Mouse (Mus musculus) forebrain, embryonic 14.5 days (tissue): ENCODE measurements at regions not wholly inside any gene's neighbourhood (a gene's known extent, or its start where the extent isn't known, plus 50 kb on each side); places are given as distances from the start of the nearest gene placed in this dataset.
A peak's percentile ranks its signal among the peaks of the same experiment; 100 is the strongest.

Experiments
- ATAC-seq: fragments of 200-750 bp; cut with Nextera tagmentation; 2 replicates; pipeline ENCODE4 v1.8.0; 2017; ENCODE audit warnings: mild to moderate bottlenecking, moderate library complexity
- DNase-seq: peaks from one replicate; pipeline ENCODE4 v3.0.0-alpha.2; 2015; ENCODE audit warnings: low spot score
- H3K27ac ChIP-seq: fragments of 300-500 bp; sonication (generic); 2 replicates; pipeline ENCODE4 v1.5.1; 2014; ENCODE audit warnings: low read depth, mild to moderate bottlenecking, control low read depth, low read length, moderate library complexity
- H3K27me3 ChIP-seq: fragments of 300-500 bp; sonication (generic); replicated peaks from 2 replicates; pipeline ENCODE4 v1.6.1; 2014; ENCODE audit warnings: low read length, control low read depth, mixed read lengths; ENCODE audit not compliant: control insufficient read depth, insufficient read depth
- H3K36me3 ChIP-seq: fragments of 300-500 bp; sonication (generic); 2 replicates; pipeline ENCODE4 v1.6.1; 2014; ENCODE audit warnings: low read length, control low read depth; ENCODE audit not compliant: control insufficient read depth, insufficient read depth
- H3K4me1 ChIP-seq: fragments of 300-500 bp; sonication (generic); 2 replicates; pipeline ENCODE4 v1.6.1; 2014; ENCODE audit warnings: antibody characterized with exemption, low read length, control low read depth; ENCODE audit not compliant: control insufficient read depth, insufficient read depth
- H3K4me2 ChIP-seq: fragments of 300-500 bp; sonication (generic); 2 replicates; pipeline ENCODE4 v1.6.1; 2014; ENCODE audit warnings: mild to moderate bottlenecking, control low read depth, low read length
- H3K4me3 ChIP-seq: fragments of 300-500 bp; sonication (generic); 2 replicates; pipeline ENCODE4 v1.5.1; 2014; ENCODE audit warnings: low read depth, low read length, control low read depth
- H3K9ac ChIP-seq: fragments of 300-500 bp; sonication (generic); 2 replicates; pipeline ENCODE4 v1.6.1; 2014; ENCODE audit warnings: mild to moderate bottlenecking, low read length, control low read depth, moderate library complexity
- H3K9me3 ChIP-seq: fragments of 300-500 bp; sonication (generic); replicated peaks from 2 replicates; pipeline ENCODE4 v1.6.1; 2016; ENCODE audit warnings: low read length, control low read depth, mixed read lengths; ENCODE audit not compliant: control insufficient read depth
- WGBS: fragments of 180-500 bp; shearing (Covaris S2); extraction: QIAGEN DNeasy Blood & Tissue Kit; methylation state at CpG from one replicate; pipeline ENCODE4 v1.1.7; 2014; 5-methylcytosine and 5-hydroxymethylcytosine counted together

DNA sequence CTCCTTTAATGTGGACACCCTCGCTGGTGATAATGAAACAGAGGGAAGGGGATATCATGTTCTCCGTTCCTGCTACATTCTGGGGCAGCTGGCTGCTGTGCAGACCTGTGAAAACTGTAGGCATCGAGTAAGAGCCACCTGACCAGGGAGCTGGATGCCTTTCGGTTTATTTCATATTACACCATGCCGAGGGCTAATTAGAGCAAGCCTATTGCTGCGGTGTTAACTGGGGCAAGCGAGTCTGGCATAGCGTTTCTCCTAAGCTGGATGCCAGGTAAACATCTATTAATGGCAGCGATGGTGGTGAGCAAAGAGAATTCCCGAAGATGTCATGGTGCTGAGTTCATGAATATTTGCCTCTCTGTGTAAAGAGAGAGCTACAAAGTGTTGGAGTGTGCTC, 215.8 kb upstream of the Auts2 start:
- no peaks in the 10 kb centered on the region for H3K27me3 ChIP-seq
- no peak overlapping the region for H3K4me3 ChIP-seq
- H3K36me3 ChIP-seq, result no peaks in the 10 kb centered on the region
- DNase-seq, result peak; percentile 20
- no peaks in the 10 kb centered on the region for H3K9me3 ChIP-seq
- no peak overlapping the region for H3K27ac ChIP-seq
- no peaks in the 10 kb centered on the region for H3K4me1 ChIP-seq
- 72% methylated on average over 10 of the region's 10 CpGs for WGBS
- no peak for ATAC-seq
- H3K4me2 ChIP-seq, result no peak overlapping the region
- H3K9ac ChIP-seq, result no peak overlapping the region

DNA sequence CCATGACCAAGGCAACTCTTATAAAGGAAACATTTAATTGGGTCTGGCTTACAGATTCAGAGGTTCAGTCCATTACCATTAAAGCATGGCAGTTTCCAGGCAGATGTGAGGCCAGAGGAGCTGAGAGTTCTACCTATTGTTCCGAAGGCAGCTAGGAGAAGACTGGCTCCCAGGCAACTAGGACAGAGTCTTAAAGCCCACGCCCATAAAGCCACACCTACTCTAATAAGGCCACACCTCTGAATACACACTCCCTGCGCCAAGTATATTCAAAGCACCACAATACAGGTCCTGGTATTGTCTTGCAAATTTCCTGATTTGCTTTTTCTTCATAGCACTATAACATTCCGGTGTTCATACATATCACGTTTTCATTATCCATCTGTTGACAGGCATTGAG, 194.8 kb upstream of the Auts2 start:
- Histone ChIP-seq H3K27me3 (no peaks in the 10 kb centered on the region), H3K4me1 (no peaks in the 10 kb centered on the region), H3K4me3 (no peak overlapping the region), H3K27ac (no peak overlapping the region), H3K36me3 (no peaks in the 10 kb centered on the region), H3K9ac (no peak overlapping the region), H3K9me3 (no peaks in the 10 kb centered on the region), H3K4me2 (no peak overlapping the region)
- ATAC-seq (no peak), DNase-seq (no peak)
- WGBS, result 79% methylated on average over 5 of the region's 5 CpGs

DNA sequence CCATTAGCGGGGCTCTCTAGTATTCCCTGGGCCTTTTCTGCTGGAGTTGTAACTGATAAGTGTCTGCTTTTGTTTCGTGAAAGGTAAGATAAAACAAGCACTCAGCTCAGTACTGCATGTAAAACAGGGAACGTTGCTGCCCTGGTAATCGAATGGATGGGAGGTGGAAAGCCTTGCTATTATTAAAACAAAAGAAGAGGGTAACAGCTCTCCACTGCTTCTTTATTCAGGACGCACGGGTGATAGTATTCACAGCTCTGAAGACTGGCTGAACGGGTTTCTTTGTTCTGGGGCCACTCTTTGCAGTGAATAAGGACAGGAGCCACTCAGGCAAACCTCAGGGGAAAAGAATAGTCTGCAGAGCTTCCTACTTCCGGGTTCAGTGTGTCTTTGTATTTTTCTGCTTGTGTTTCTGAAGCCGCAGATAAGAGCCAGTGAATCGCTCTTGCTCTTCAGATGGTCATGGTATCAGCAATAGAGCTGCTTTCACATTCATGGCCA, 185.6 kb upstream of the Auts2 start:
- WGBS, result 31% methylated on average over 10 of the region's 10 CpGs
- Histone ChIP-seq H3K4me2 (no peak overlapping the region), H3K9me3 (no peaks in the 10 kb centered on the region), H3K27ac (no peak overlapping the region), H3K4me3 (no peak overlapping the region), H3K4me1 (no peaks in the 10 kb centered on the region), H3K27me3 (no peaks in the 10 kb centered on the region), H3K9ac (no peak overlapping the region), H3K36me3 (no peaks in the 10 kb centered on the region)
- peak; percentile 4 for DNase-seq
- ATAC-seq, result no peak

DNA sequence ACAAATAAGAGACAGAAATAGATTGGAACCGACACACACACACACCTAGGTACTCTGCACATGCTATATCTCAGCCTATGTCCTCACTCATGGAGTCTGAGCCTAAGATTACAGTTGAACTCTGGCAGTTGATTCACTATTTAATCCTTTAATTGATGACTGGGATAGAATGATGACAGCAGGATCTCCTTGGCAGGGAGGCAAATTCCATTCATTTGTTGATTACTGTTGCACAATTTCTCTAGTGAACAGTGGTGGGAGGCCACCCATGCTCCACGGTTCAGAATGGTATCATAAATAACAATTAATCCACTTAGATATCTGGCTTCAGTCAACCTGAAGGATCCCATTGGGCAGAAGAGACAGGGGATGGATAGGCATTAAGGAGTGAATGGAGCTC, 181.3 kb upstream of the Auts2 start:
- H3K27ac ChIP-seq, result no peak overlapping the region
- DNase-seq (peak; percentile 19), ATAC-seq (no peak)
- H3K4me1 ChIP-seq, result no peaks in the 10 kb centered on the region
- H3K4me3 ChIP-seq, result no peak overlapping the region
- 60% methylated on average over 2 of the region's 2 CpGs for WGBS
- H3K9me3 ChIP-seq, result no peaks in the 10 kb centered on the region
- H3K4me2 ChIP-seq, result no peak overlapping the region
- H3K9ac ChIP-seq, result no peak overlapping the region
- H3K36me3 ChIP-seq, result no peaks in the 10 kb centered on the region
- H3K27me3 ChIP-seq, result no peaks in the 10 kb centered on the region

DNA sequence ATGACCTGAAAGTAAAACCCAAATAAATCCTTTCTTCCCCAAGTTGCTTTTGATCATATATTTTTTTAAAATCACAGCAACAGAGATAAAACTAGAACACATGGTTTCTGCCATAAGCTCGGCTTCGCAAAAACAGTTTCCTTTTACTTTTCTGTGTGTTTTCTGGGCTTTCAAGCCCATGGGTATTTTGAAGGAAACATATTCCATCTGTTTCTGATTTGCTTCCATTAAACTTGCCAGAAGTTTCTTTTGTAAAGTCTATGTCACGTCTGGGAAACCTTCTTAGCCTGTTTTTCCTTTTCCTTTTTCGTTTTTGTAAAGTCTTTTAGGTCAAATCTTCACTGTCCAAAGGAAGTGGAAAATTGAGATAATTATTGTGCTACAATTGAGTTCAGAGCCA, 167.2 kb upstream of the Auts2 start:
- H3K27ac ChIP-seq, result no peak overlapping the region
- H3K4me2 ChIP-seq, result no peak overlapping the region
- 80% methylated on average over 4 of the region's 4 CpGs for WGBS
- ATAC-seq (no peak), DNase-seq (no peak)
- no peaks in the 10 kb centered on the region for H3K27me3 ChIP-seq
- H3K4me3 ChIP-seq, result no peak overlapping the region
- no peaks in the 10 kb centered on the region for H3K36me3 ChIP-seq
- no peak overlapping the region for H3K9ac ChIP-seq
- H3K4me1 ChIP-seq, result no peaks in the 10 kb centered on the region
- no peaks in the 10 kb centered on the region for H3K9me3 ChIP-seq

DNA sequence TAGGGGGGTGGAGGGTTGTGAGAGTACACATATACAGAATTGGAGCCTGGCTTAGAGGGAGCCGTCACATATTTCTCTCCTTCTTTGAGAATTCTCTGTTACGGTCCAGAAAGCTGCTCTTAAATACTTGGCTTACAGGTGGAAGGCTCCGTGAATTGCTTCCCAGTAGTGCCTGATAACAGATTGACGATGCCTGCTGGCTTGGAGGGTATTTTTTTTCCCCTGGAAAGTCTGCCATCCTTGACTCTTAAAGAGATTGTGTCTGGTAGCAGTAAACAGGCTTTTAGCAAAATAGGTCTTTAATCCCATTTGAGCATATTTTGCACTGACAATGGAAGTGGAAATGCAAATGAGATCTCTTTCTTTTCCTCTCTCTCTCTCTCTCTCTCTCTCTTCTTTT, 164.4 kb upstream of the Auts2 start:
- Histone ChIP-seq H3K27me3 (no peaks in the 10 kb centered on the region), H3K4me3 (no peak overlapping the region), H3K4me1 (no peaks in the 10 kb centered on the region), H3K9me3 (no peaks in the 10 kb centered on the region), H3K4me2 (no peak overlapping the region), H3K9ac (no peak overlapping the region), H3K27ac (no peak overlapping the region), H3K36me3 (no peaks in the 10 kb centered on the region)
- DNase-seq (peak; percentile 55), ATAC-seq (no peak)
- 45% methylated on average over 4 of the region's 4 CpGs for WGBS

DNA sequence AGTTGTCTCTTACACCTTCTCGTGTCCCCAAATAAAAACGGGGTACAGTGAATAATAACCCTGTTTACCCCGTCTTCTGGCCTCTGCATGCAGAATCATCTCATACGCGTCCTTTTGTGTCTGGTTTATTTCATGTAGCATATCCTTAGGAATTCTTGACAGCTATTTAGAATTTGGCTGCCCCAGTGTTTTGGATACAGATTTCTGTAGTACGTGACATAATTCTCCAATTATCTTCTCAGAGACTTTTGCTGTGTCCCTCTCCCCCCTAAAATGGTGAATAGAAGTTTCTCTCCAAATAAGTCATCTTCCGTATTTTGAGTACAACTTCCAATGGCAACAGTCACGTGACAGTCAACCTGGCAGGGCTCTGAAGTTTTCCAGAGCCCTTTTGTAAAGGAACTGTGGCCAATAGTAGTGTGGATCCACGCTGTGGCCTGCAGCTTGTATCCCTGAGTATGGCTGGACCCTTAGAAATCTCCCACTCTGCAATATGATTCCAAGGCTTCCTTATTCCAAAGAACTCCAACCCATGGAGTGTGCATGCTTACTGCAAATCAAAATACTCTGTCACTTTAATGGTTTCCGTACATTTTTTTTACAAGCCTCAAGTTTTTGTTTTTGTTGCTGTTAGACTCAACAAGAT, 160.4 kb upstream of the Auts2 start:
- WGBS, result 88% methylated on average over 10 of the region's 10 CpGs
- Histone ChIP-seq H3K27me3 (no peaks in the 10 kb centered on the region), H3K9ac (no peak overlapping the region), H3K4me3 (no peak overlapping the region), H3K4me1 (no peaks in the 10 kb centered on the region), H3K27ac (no peak overlapping the region), H3K4me2 (no peak overlapping the region), H3K9me3 (no peaks in the 10 kb centered on the region), H3K36me3 (no peaks in the 10 kb centered on the region)
- DNase-seq (no peak), ATAC-seq (no peak)

DNA sequence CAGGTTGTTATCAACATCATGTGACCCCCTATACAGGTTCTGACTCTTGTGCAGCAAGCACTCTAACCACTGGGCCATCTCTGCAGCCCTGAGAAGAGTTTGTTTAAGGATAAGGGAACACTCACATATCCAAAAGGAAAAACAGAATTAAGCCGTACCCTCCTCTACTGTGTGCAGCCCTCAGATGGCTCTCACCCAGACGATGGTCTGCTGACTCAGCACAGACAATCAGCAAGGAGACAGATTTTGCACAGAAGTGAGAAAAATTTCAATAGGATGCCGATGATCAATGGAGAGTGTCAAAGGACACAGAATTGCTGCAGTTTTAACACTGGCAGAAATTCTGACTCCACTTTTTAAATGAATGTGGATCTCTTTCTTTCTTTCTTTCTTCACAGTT, 159.4 kb upstream of the Auts2 start:
- Histone ChIP-seq H3K4me3 (no peak overlapping the region), H3K36me3 (no peaks in the 10 kb centered on the region), H3K4me1 (no peaks in the 10 kb centered on the region), H3K4me2 (no peak overlapping the region), H3K9me3 (no peaks in the 10 kb centered on the region), H3K9ac (no peak overlapping the region), H3K27ac (no peak overlapping the region), H3K27me3 (no peaks in the 10 kb centered on the region)
- ATAC-seq, result no peak
- WGBS, result 79% methylated on average over 3 of the region's 3 CpGs
- no peak for DNase-seq

DNA sequence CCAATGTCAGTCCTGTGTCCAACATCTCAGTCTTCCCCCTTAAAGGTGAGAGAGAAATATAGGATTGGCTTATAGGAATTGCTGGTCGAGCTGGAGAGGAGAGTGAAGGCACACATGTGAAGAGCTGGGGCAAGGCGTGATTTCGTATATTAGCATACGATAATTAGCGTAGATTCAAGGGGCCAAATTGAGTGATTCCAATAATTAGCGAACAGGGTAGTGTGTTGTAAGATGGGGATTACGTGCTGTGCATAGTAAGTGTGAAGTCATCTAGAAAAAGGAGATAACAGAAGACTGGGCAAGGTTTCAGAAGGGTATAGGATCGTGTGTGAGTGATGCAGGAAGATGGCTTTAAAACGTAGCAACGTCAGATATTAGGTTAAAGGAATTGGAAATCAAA, 147.6 kb upstream of the Auts2 start:
- Histone ChIP-seq H3K9me3 (no peaks in the 10 kb centered on the region), H3K4me3 (no peak overlapping the region)
- peak; percentile 72 for ATAC-seq

More for the DNA sequence above, 147.6 kb upstream of the Auts2 start:
- H3K27ac ChIP-seq, result no peak overlapping the region
- no peaks in the 10 kb centered on the region for H3K4me1 ChIP-seq
- no peaks in the 10 kb centered on the region for H3K36me3 ChIP-seq
- no peaks in the 10 kb centered on the region for H3K27me3 ChIP-seq
- DNase-seq, result peak; percentile 83
- WGBS, result 44% methylated on average over 10 of the region's 10 CpGs
- H3K9ac ChIP-seq, result no peak overlapping the region
- H3K4me2 ChIP-seq, result no peak overlapping the region
